8 mouse cellular contexts compared by ENCODE assay signal in the genomic region with DNA sequence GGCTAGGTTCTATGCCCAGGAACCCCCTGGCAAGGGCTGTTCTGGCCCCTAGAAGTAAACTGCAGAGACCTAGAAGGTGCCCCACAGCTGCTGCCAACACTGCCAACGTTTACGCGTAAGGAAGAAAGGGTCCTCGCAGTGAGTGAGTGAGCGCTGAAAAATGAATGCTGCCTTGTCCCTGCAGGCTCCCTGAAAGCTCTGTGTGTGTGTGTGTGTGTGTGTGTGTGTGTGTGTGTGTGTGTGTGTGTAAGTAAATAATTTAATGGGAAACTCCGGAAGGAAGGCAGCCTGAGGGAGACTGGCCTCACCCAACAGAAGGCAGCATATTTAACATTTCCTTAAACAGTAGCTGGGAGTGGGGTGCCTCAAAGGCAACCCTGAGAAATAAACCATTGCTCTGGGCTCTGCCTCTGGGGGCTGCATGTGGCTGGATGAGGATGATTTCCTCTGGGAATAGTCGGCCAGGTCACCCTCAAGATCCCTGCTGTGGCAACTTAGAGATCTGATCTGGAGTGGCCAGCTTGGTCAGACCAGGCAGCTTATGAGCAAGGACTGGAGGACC. TPM values are rescaled to one million over a fixed set of nuclear protein-coding genes. Genes with fewer than 3 reads are reported as not detected.
A peak's percentile ranks its signal among the peaks of the same experiment; 100 is the strongest.
DNase-seq lines count a peak whose midpoint lies in the region; ATAC-seq lines count a peak whose summit lies in the region.

No protein-coding gene starts in this region.

- peak overlapping the region; percentile 76 for H3K4me3 ChIP-seq in megakaryocyte, embryonic 14.5 days (replicated peaks)
- H3K4me3 ChIP-seq in hindbrain, embryonic 11.5 days (ENCODE audit: low read depth, low read length) = no peak overlapping the region
- H3K4me3 ChIP-seq in liver, embryonic 16.5 days (ENCODE audit: low read depth, low read length) = no peak overlapping the region

- H3K36me3 ChIP-seq in megakaryocyte, embryonic 14.5 days (replicated peaks; ENCODE audit: low read length) = no peaks in the 10 kb centered on the region
- H3K36me3 ChIP-seq in hindbrain, embryonic 11.5 days (ENCODE audit: control insufficient read depth, insufficient read depth, low read length) = no peaks in the 10 kb centered on the region
- no peaks in the 10 kb centered on the region for H3K36me3 ChIP-seq in liver, embryonic 16.5 days (ENCODE audit: control insufficient read depth, insufficient read depth)

- peaks cover 66% of the 10 kb centered on the region for H3K4me1 ChIP-seq in megakaryocyte, embryonic 14.5 days
- peaks cover 2% of the 10 kb centered on the region; the same call in 1 of the 2 replicates for H3K4me1 ChIP-seq in hindbrain, embryonic 11.5 days (replicated peaks; ENCODE audit: control insufficient read depth, insufficient read depth, low read length)
- peaks cover 33% of the 10 kb centered on the region for H3K4me1 ChIP-seq in liver, embryonic 16.5 days (ENCODE audit: control insufficient read depth, low read depth, low read length)

- no peak for ATAC-seq in megakaryocyte, adult 5-6 weeks (ENCODE audit: poor library complexity, severe bottlenecking)
- ATAC-seq in hindbrain, embryonic 11.5 days (ENCODE audit: low FRiP score) = no peak
- ATAC-seq in liver, embryonic 16.5 days (ENCODE audit: low read depth) = no peak

- no peaks in the 10 kb centered on the region for H3K27me3 ChIP-seq in megakaryocyte, embryonic 14.5 days (replicated peaks)
- H3K27me3 ChIP-seq in hindbrain, embryonic 11.5 days (ENCODE audit: control insufficient read depth, insufficient read depth, low read length) = no peaks in the 10 kb centered on the region
- no peaks in the 10 kb centered on the region for H3K27me3 ChIP-seq in liver, embryonic 16.5 days (ENCODE audit: control insufficient read depth, insufficient read depth, low read depth, low read length)

- no peaks in the 10 kb centered on the region for H3K9me3 ChIP-seq in megakaryocyte, embryonic 14.5 days
- H3K9me3 ChIP-seq in hindbrain, embryonic 11.5 days (ENCODE audit: control insufficient read depth, low read length) = no peaks in the 10 kb centered on the region
- no peaks in the 10 kb centered on the region for H3K9me3 ChIP-seq in liver, embryonic 16.5 days (replicated peaks; ENCODE audit: control insufficient read depth, low read length)

- WGBS in hindbrain, embryonic 11.5 days = 69% methylated on average over 7 of the region's 7 CpGs
- 65% methylated on average over 7 of the region's 7 CpGs for WGBS in liver, embryonic 16.5 days (ENCODE audit: insufficient replicate concordance)

- 0 out of 2 replicates have a peak overlapping the region, but pooled peaks have one; percentile 14 for H3K27ac ChIP-seq in hindbrain, embryonic 11.5 days (ENCODE audit: low read depth, low read length)
- H3K27ac ChIP-seq in liver, embryonic 16.5 days (ENCODE audit: low read length) = peak overlapping the region; percentile 76

- peak overlapping the region; percentile 5; the same call in 1 of the 2 replicates for H3K9ac ChIP-seq in hindbrain, embryonic 11.5 days (ENCODE audit: low read depth, low read length)
- peak overlapping the region; percentile 47 for H3K9ac ChIP-seq in liver, embryonic 16.5 days (ENCODE audit: low read depth, low read length)

- H3K4me2 ChIP-seq in hindbrain, embryonic 11.5 days (replicated peaks; ENCODE audit: low read depth, low read length) = no peak overlapping the region
- H3K4me2 ChIP-seq in liver, embryonic 16.5 days (ENCODE audit: low read depth, low read length) = no peak overlapping the region

- DNase-seq in hindbrain, embryonic 11.5 days (ENCODE audit: low spot score) = no peak
- peak; percentile 56 for DNase-seq in thymus, postnatal 14 days
- no peak for DNase-seq in natural killer cell, adult 2 months (ENCODE audit: low spot score in 2 of 2)
- no peak for DNase-seq in cerebellum, postnatal 14 days
- no peak for DNase-seq in embryo, embryonic 9.5 days (ENCODE audit: extremely low spot score)

RNA-seq across cellular contexts. Expression of a gene that starts 34.9 kb away (rescaled TPM):
- polyA plus RNA-seq in megakaryocyte, embryonic 14.5 days (2012; ENCODE audit: insufficient read depth, low replicate concordance) = 6,261 and 14,151 TPM in 2 replicates
- total RNA-seq in megakaryocyte, adult 5-6 weeks (2015) = 3,234 and 3,618 TPM in 2 replicates
- total RNA-seq in megakaryocyte, adult 5-6 weeks (2017) = 4,288 and 4,305 TPM in 2 replicates
- polyA plus RNA-seq in hindbrain, embryonic 11.5 days (2014; fragmentation: Nextera tagmentation; extraction: Ambion mirVana) = 3,351 and 3,402 TPM in 2 replicates
- 500 and 746 TPM in 2 replicates for polyA plus RNA-seq in liver, embryonic 16.5 days (2015; fragmentation: Nextera tagmentation; extraction: Ambion mirVana)
